Mouse (Mus musculus) CH12.LX (cell line): Measurements from ENCODE around the gene Twist2.

ENCODE experiments used
- CHD1 ChIP-seq: IDR thresholded peaks from 2 replicates; pipeline ENCODE4 v1.6.1; 2012; ENCODE audit warnings: low read depth, low read length, improper control_type of control experiment, inconsistent platforms
- CTCF ChIP-seq, 2 experiments: IDR thresholded peaks in 1 of 2; conservative IDR thresholded peaks in 1 of 2; 2 replicates each; pipeline ENCODE4 v1.5.1; 2011 to 2012; ENCODE audit warnings: low read depth in 2 of 2, low read length in 2 of 2, improper control_type of control experiment in 1 of 2, inconsistent platforms in 1 of 2, mild to moderate bottlenecking in 1 of 2, moderate library complexity in 1 of 2
- E2F4 ChIP-seq: IDR thresholded peaks from 2 replicates; pipeline ENCODE4 v1.6.1; 2011; ENCODE audit warnings: low read depth, low read length, improper control_type of control experiment; ENCODE audit not compliant: insufficient replicate concordance
- MAZ ChIP-seq: IDR thresholded peaks from 2 replicates; pipeline ENCODE4 v1.6.1; 2012; ENCODE audit warnings: low read depth, mild to moderate bottlenecking, inconsistent platforms, low read length, improper control_type of control experiment, moderate library complexity
- MXI1 ChIP-seq: IDR thresholded peaks from 2 replicates; pipeline ENCODE4 v1.6.1; 2011; ENCODE audit warnings: mild to moderate bottlenecking, low read depth, low read length, improper control_type of control experiment
- POLR2A ChIP-seq: IDR thresholded peaks from 2 replicates; pipeline ENCODE4 v1.6.1; 2011; ENCODE audit warnings: low read depth, mild to moderate bottlenecking, improper control_type of control experiment, low read length
- TBP ChIP-seq: conservative IDR thresholded peaks from 2 replicates; pipeline ENCODE4 v1.6.1; 2011; ENCODE audit warnings: low read depth, low read length, improper control_type of control experiment

DNA sequence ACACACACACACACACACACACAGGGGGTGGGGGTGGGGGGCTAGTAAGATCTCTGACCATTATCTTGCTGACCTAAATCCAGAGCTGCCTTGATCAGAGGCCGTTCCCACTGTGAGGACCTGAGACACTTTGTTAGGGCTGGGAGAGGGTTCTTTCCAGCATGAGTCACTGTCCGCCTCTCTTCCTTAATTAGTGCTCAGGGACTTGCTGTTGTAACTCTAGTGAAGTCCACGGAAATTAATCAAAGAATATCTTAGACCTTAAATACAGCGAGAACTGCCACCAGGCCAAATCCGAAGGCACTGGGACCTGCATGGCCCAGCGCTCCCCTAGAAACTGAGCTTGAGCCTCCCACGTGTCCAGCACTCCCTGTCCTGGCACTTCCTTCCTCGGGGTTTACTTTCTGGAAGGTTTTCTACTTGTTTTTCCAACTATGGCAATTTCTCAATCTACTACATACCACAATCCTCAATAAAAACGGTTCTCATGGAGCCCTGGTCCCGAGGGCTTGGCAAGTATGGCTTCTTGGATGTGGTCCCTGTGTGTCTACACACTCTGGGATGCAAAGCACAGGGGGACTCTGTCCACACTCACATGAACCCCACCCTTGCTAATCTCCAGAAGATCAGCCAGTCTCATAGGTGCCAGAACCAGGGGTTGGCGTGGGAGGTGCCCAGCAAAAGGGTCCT, 57.0 kb downstream of the Twist2 start:
- TF ChIP-seq E2F4 = no peak
- no peak for TF ChIP-seq MAZ
- no peak for TF ChIP-seq CTCF (conservative IDR thresholded peaks at IDR 0.05 in 1 of 2, IDR thresholded peaks at IDR 0.05 in 1 of 2; ENCODE audit: low read depth in 2 of 2, low read length in 2 of 2)
- no peak for TF ChIP-seq TBP
- no peak for TF ChIP-seq POLR2A
- TF ChIP-seq MXI1 = no peak
- TF ChIP-seq CHD1 = no peak
